Mouse (Mus musculus): ENCODE measurements around the gene Flt3l.
"Not testable (repeated sequence)": the region's sequence is repeated elsewhere in the genome, so short reads cannot be mapped to it uniquely, and the experiment has no call there.

Flt3l gene

GRCm38 (mm10) chr7:45162996-45163615, 26.9 kb upstream of the Flt3l start:
- no peak for DNase-seq

GRCm38 (mm10) chr7:45162551-45162950, 26.3 kb upstream of the Flt3l start:
- no peak for DNase-seq

- DNase-seq, result peak; percentile 91
Observed at GRCm38 (mm10) chr7:45161612-45162473, 25.6 kb upstream of the Flt3l start.

GRCm38 (mm10) chr7:45160866-45161265, 24.6 kb upstream of the Flt3l start:
- no peak for DNase-seq

GRCm38 (mm10) chr7:45160316-45160800, 24.1 kb upstream of the Flt3l start:
- no peak for DNase-seq

- no peak for DNase-seq
Observed at GRCm38 (mm10) chr7:45158991-45159390, 22.8 kb upstream of the Flt3l start.

- no peak for DNase-seq
Observed at GRCm38 (mm10) chr7:45157459-45157858, 21.2 kb upstream of the Flt3l start.

- DNase-seq, result no peak
Observed at GRCm38 (mm10) chr7:45156206-45156605, 20.0 kb upstream of the Flt3l start.

GRCm38 (mm10) chr7:45155590-45155989, 19.4 kb upstream of the Flt3l start:
- no peak for DNase-seq

GRCm38 (mm10) chr7:45154993-45155514, 18.8 kb upstream of the Flt3l start:
- peak; percentile 58 for DNase-seq

- peak; percentile 97 for DNase-seq
Observed at GRCm38 (mm10) chr7:45154096-45154992, 18.1 kb upstream of the Flt3l start, which contains the start of the genes Pih1d1 and Aldh16a1. Gene Pih1d1, plus strand, starts transcription at chr7:45154303. Gene Aldh16a1, minus strand, starts transcription at chr7:45154584.

GRCm38 (mm10) chr7:45153586-45153985, 17.4 kb upstream of the Flt3l start:
- no peak for DNase-seq

GRCm38 (mm10) chr7:45153052-45153451, 16.8 kb upstream of the Flt3l start:
- DNase-seq, result not testable (repeated sequence)

GRCm38 (mm10) chr7:45151303-45151702, 15.1 kb upstream of the Flt3l start:
- DNase-seq, result peak; percentile 64

GRCm38 (mm10) chr7:45150321-45150720, 14.1 kb upstream of the Flt3l start:
- DNase-seq, result no peak

GRCm38 (mm10) chr7:45149545-45149944, 13.3 kb upstream of the Flt3l start:
- DNase-seq, result peak; percentile 54

GRCm38 (mm10) chr7:45148534-45149098, 12.4 kb upstream of the Flt3l start:
- no peak for DNase-seq

GRCm38 (mm10) chr7:45147899-45148298, 11.7 kb upstream of the Flt3l start:
- no peak for DNase-seq

GRCm38 (mm10) chr7:45147267-45147666, 11.0 kb upstream of the Flt3l start:
- DNase-seq, result no peak

GRCm38 (mm10) chr7:45145460-45145859, 9.2 kb upstream of the Flt3l start:
- DNase-seq, result no peak

- DNase-seq, result no peak
Observed at GRCm38 (mm10) chr7:45144368-45145174, 8.3 kb upstream of the Flt3l start.

Measured in lung, postnatal 14 days (tissue).